Mouse (Mus musculus): ENCODE data around the gene Dnajb1.
"Not testable (repeated sequence)": the region's sequence is repeated elsewhere in the genome, so short reads cannot be mapped to it uniquely, and the experiment has no call there.

Dnajb1 gene

GRCm38 (mm10) chr8:83607661-83608397 is at the start of gene Dnajb1, which contains the start of gene Tecr:
Gene Dnajb1, plus strand, starts transcription at chr8:83608193.
Gene Tecr, minus strand, starts transcription at chr8:83607971.
- DNase-seq (ENCODE audit: low read depth) = peak; percentile 99

DNA sequence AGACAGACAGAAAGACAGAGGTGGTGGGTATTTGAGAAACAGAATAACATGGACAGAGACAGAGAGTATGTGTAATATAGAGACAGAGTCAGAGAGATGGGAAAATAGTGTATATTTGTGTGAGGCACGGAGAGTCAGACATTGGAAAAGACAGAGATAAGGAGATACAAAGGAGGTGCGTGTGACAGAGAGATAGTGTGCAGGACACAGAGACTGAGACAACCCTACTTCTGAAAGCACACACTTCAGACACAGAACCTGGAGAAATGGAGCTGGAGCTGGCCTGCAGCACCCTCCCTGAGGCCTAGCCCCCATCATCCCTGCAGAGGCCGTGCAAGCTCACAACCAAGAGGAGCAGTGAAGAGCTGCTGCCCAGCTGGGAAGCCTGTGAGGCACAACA is 45.3 kb upstream of the Dnajb1 start:
- no peak for DNase-seq (ENCODE audit: low read depth)

GRCm38 (mm10) chr8:83563246-83563645 is 44.7 kb upstream of the Dnajb1 start:
- DNase-seq (ENCODE audit: low read depth) = no peak

- DNase-seq (ENCODE audit: low read depth) = no peak
These were observed 42.1 kb upstream of the Dnajb1 start for GRCm38 (mm10) chr8:83565731-83566375.

- DNase-seq (ENCODE audit: low read depth) = peak; percentile 74
These were observed 41.3 kb upstream of the Dnajb1 start, which contains the start of gene Ndufb7 for GRCm38 (mm10) chr8:83566469-83567395. Gene Ndufb7, plus strand, starts transcription at chr8:83566671.

- no peak for DNase-seq (ENCODE audit: low read depth)
These were observed 40.3 kb upstream of the Dnajb1 start for GRCm38 (mm10) chr8:83567668-83568067.

DNA sequence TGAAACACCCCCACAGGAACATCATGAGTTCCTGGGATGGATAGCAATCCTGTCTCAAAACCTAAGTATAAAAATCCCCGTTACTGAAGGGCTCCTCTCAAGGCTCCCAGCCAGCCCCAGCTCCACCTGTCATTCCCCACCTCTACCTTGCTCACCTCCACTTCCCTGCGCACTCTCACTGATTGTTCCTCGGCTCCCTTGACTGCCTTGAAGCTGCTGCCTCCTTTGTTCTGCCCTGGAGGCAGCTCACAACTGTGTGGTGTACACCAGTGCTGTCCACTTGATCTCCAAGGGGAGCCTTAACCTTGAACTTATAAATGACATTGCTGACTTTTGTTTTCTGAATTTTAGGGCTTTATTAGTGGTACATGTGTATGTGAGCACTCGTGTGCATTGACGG is 39.9 kb upstream of the Dnajb1 start:
- no peak for DNase-seq (ENCODE audit: low read depth)

- DNase-seq (ENCODE audit: low read depth) = no peak
These were observed 39.2 kb upstream of the Dnajb1 start for GRCm38 (mm10) chr8:83568755-83569154.

DNA sequence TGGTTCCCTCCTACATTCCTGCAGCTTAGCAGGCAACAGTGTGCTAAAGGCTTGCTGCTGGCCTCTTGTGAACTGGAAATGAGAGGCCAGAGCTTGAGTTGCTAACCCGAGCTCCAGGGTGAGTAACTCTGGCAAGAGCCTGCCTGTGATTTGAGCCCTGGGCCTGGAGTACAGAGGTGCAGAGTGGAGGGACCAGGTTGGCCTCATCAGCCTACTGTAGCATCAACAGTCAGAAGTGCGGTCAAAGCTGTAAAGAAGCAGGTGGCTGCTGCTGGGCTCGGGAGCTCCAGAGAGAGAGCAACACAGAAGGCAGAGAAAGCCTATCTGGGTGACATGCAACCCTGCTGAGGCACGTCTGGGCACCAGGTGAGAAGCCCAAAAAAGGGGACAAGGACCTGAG is 38.8 kb upstream of the Dnajb1 start:
- DNase-seq (ENCODE audit: low read depth) = no peak

DNA sequence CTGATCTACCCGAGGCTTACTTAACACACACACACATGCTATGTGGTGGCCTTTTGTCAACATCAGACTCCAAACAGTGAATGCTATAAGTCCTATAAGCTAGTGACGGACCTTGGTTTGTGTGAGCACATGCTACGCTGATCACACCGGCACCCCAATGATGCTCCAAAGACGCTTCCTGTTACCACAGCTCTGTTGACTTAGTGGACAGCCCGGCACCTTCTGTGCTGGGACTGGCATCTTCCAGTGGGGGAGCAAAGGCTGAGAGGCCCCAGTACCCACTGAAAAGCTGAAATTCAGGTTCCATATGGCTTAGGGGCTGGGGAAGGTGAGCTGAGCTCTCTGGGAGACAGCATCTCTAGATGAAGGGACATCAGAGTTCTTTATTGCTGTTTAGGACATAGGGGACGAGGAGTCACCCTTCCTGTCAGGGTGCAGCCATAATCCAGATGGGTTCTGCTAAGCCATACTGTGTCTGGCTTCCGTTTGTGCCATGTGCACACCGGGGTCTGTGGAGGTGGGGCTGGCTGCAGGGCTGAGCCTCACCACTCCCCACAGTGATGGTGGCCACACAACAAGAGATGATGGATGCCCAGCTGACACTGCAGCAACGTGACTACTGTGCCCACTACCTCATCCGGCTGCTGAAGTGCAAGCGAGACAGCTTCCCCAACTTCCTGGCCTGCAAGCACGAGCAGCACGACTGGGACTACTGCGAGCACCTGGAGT is 37.6 kb upstream of the Dnajb1 start:
- DNase-seq (ENCODE audit: low read depth) = no peak

DNA sequence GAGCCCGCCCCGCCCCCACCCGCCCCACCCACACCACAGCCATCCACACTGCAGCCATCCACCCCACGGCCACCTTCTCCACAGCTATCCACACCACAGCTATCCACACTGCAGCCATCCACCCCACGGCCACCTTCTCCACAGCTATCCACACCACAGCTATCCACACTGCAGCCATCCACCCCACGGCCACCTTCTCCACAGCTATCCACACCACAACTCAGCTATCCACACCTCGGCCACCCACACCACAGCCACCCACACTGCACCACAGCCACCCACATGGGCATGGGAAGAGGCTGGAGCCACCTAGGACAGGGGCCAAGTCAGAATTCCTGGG is 37.0 kb upstream of the Dnajb1 start:
- not testable (repeated sequence) for DNase-seq (ENCODE audit: low read depth)

GRCm38 (mm10) chr8:83571791-83572190 is 36.2 kb upstream of the Dnajb1 start:
- no peak for DNase-seq (ENCODE audit: low read depth)

DNA sequence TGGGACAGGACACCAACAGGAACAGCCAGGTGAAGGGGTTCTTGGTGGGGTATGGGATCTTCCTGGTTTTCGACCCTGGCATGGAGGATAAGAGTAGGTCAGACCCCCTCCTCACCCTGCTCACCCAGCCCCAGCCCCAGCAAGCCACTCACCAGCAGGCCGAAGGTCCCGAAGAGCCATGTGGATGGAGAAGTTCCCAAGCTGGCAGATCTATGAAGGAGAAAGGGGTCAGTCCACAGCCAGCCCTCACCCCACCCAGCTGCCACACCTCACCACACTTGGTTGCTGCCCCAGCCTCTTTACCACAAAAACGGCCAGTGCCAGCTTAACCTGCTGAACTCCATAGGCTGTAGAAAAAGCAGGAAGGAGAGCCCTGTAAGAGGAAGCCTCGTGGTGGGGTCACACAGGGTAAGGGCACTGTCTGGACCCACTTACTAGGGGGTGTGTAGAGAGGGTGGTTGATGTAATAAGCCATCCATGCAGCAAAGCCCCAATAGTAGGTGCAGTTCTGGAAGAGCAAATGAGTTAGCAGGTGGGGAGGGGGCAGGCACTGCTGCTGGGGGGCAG is 35.7 kb upstream of the Dnajb1 start:
- no peak for DNase-seq (ENCODE audit: low read depth)

DNA sequence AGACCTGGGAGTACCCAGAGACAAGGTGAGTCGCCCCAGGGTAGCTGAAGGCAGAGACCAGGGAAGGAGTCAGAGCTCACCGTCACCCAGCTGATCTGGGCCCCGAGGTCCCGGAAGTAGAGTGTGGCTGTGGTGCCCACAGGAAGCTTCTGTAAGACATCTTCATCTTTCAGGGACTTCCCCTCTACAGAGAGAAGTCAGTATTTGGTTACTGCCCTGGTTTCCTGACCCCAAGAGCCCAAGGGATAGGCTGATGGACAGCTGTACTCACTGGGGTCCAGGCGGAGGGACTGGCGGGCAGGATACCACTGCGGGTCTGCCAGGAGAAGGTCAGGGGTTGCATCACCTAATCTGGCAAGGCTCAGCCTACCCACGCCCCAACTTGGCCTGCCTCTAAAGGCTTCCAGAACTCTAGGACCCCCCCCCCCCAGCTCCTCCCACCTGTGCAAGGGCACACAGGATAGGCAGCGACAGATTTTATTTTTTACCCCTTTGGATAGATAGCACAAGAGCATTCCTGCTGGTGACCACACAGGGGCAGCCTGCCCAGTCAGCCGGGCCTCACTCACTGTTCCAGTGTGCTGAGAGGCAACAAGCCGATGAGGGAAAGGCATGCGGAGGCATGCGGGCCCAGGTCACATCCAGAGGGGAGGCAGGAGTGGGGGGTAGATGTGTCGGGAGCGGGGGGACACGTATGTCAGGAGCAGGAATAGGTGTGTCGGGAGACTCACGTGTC is 34.7 kb upstream of the Dnajb1 start:
- no peak for DNase-seq (ENCODE audit: low read depth)

GRCm38 (mm10) chr8:83574631-83575315 is 33.2 kb upstream of the Dnajb1 start:
- no peak for DNase-seq (ENCODE audit: low read depth)

DNA sequence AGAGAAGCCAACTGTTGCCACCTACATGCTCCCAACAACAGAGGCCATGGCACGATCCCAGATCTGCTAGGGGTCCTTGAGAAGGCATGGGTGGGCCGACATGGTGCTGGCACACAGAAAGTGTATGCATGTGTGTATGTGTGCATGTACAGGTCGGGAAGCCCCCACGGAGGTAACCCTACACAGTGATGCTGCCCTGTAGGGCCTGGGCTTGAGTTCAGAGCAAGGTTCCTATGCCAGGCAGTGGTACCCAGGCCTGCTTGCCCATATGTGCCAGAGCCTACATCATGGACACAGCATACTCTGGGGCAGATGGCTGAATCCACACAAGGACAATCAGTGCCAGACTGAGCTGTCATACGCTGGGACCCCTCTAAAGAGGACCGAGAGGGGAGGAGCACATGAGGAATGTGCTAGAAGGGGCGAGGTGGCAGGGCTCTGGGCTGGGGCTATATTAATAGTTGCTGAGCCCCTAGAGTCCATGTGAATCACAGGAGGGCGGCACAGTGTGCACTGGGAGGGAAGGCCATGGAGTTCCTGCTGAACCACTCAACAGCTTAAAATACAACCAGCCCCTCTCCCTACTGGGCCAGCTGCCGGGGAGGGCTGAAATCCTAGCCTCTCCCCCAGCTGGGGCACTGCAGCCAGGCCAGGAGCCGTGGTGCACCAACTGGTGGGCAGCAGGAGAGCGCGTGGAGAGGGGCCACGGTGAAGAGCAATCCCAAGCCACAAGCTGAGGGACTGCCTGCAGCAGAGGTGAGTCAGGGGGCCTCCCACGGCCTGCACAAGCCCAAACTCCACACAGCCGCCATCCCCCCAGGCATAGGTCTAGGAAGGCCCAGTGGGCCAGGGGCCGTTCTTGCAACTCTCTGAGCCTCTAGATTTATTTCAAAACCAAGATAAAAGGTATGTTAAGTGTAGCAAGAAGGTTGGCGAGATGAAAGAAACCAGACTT is 32.2 kb upstream of the Dnajb1 start:
- no peak for DNase-seq (ENCODE audit: low read depth)

- no peak for DNase-seq (ENCODE audit: low read depth)
These were observed 31.5 kb upstream of the Dnajb1 start for GRCm38 (mm10) chr8:83576516-83576895.

- DNase-seq (ENCODE audit: low read depth) = no peak
These were observed 31.1 kb upstream of the Dnajb1 start for GRCm38 (mm10) chr8:83576921-83577320.

DNA sequence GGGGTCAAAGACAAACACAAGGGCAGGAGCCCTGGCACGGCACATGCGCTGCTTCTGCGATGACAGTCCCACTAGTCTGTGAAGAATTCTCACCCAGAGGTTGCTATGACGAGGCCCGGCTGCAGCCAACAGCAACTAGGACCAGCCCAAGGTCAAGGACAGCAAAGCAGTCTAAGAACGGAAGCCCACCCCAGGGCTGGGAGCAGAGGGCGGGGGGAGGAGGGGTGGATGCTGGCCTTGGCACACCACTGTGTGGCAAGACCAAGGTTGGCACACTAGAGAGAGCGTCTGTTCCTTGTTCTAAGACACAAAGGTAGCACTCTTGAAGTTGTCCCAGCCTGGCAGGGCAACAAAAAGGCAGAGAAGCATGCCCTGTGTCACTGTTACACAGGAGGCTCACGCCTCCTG is 30.6 kb upstream of the Dnajb1 start:
- DNase-seq (ENCODE audit: low read depth) = no peak
